Mouse (Mus musculus) myocyte (in vitro differentiated cells): ENCODE results near the gene Arhgap31. TPM values are rescaled to one million over a fixed set of nuclear protein-coding genes. Genes with fewer than 3 reads are reported as not detected.

Experiments
- H3K27me3 ChIP-seq: one replicate; pipeline ENCODE4 v1.6.1; 2011; ENCODE audit not compliant: control insufficient read depth, insufficient read depth, insufficient read length
- H3K36me3 ChIP-seq: one replicate; pipeline ENCODE4 v1.6.1; 2011; ENCODE audit not compliant: control insufficient read depth, insufficient read depth
- H3K4me2 ChIP-seq: one replicate; pipeline ENCODE4 v1.6.1; 2011; ENCODE audit warnings: low read depth, control low read depth
- H3K4me3 ChIP-seq: one replicate; pipeline ENCODE4 v1.5.1; 2011; ENCODE audit warnings: mild to moderate bottlenecking, control low read depth, moderate library complexity
- H3K79me2 ChIP-seq: one replicate; pipeline ENCODE4 v1.6.1; 2011; ENCODE audit not compliant: control insufficient read depth, insufficient read depth
- H3ac ChIP-seq: one replicate; pipeline ENCODE4 v1.6.1; 2011; ENCODE audit not compliant: control insufficient read depth, insufficient read length
- CEBPB ChIP-seq: IDR thresholded peaks from 2 replicates; pipeline ENCODE4 v1.6.1; 2011; ENCODE audit warnings: mild to moderate bottlenecking, moderate library complexity; ENCODE audit not compliant: poor library complexity, insufficient read depth, severe bottlenecking
- E2F4 ChIP-seq: IDR thresholded peaks from one replicate; pipeline ENCODE4 v1.6.1; 2011; ENCODE audit warnings: mild to moderate bottlenecking, control low read depth, moderate library complexity; ENCODE audit not compliant: insufficient read depth
- MAX ChIP-seq: IDR thresholded peaks from one replicate; pipeline ENCODE4 v1.6.1; 2011; ENCODE audit warnings: low read depth, mild to moderate bottlenecking, control low read depth
- MYOD1 ChIP-seq, 3 experiments: IDR thresholded peaks; one replicate each; pipeline ENCODE4 v1.6.1; 2011; ENCODE audit warnings: control low read depth in 2 of 3, low read depth in 2 of 3, mild to moderate bottlenecking in 2 of 3, moderate library complexity in 1 of 3; ENCODE audit not compliant: insufficient read length in 2 of 3, control insufficient read depth in 1 of 3
- MYOG ChIP-seq, 3 experiments: IDR thresholded peaks; one replicate each; pipeline ENCODE4 v1.6.1; 2011; ENCODE audit warnings: control low read depth in 2 of 3, low read depth in 2 of 3, mild to moderate bottlenecking in 2 of 3; ENCODE audit not compliant: insufficient read length in 2 of 3, control insufficient read depth in 1 of 3, insufficient read depth in 1 of 3
- POLR2A ChIP-seq: IDR thresholded peaks from one replicate; pipeline ENCODE4 v1.6.1; 2011; ENCODE audit warnings: low read depth, mild to moderate bottlenecking, control low read depth, moderate library complexity; ENCODE audit not compliant: insufficient read length
- POLR2AphosphoS2 ChIP-seq: IDR thresholded peaks from one replicate; pipeline ENCODE4 v1.6.1; 2011; ENCODE audit warnings: low read depth, control low read depth; ENCODE audit not compliant: insufficient read length
- REST ChIP-seq: IDR thresholded peaks from one replicate; pipeline ENCODE4 v1.6.1; 2011; ENCODE audit warnings: mild to moderate bottlenecking, control low read depth, moderate library complexity; ENCODE audit not compliant: insufficient read depth, insufficient read length
- SRF ChIP-seq: IDR thresholded peaks from one replicate; pipeline ENCODE4 v1.6.1; 2011; ENCODE audit warnings: low read depth; ENCODE audit not compliant: control insufficient read depth, insufficient read length
- TCF12 ChIP-seq: IDR thresholded peaks from one replicate; pipeline ENCODE4 v1.6.1; 2011; ENCODE audit warnings: mild to moderate bottlenecking, control low read depth; ENCODE audit not compliant: poor library complexity, insufficient read depth, severe bottlenecking
- TCF3 ChIP-seq: IDR thresholded peaks from one replicate; pipeline ENCODE4 v1.6.1; 2011; ENCODE audit warnings: low read depth, control low read depth; ENCODE audit not compliant: insufficient read length
- USF1 ChIP-seq: IDR thresholded peaks from one replicate; pipeline ENCODE4 v1.6.1; 2011; ENCODE audit warnings: low read depth, mild to moderate bottlenecking, control low read depth, moderate library complexity
- polyA plus RNA-seq: library from polyadenylated mRNA; unstranded; fragments of >200 nt; fragmentation: generic; extraction: Trizol; gene quantifications from one replicate; pipeline ENCODE4 v1.2.1, GENCODE M21; 2012; ENCODE audit warnings: missing spikeins

Arhgap31 gene
- polyA plus RNA-seq, 1 experiment = 5.8 TPM

GRCm38 (mm10) chr16:38712105-38712504, 969 bp downstream of the Arhgap31 start:
- Histone ChIP-seq H3K36me3 (no peaks in the 10 kb centered on the region), H3K4me2 (peak overlapping the region; percentile 95), H3K79me2 (peaks cover 52% of the 10 kb centered on the region), H3K27me3 (no peaks in the 10 kb centered on the region), H3ac (peak overlapping the region; percentile 74), H3K4me3 (peak overlapping the region; percentile 81)
- no peak for TF ChIP-seq MYOG (IDR thresholded peaks at IDR 0.05; ENCODE audit: control insufficient read depth in 1 of 3, insufficient read depth in 1 of 3, insufficient read length in 2 of 3, low read depth in 2 of 3)

- no peak for TF ChIP-seq USF1
- no peak for TF ChIP-seq MYOG (IDR thresholded peaks at IDR 0.05; ENCODE audit: control insufficient read depth in 1 of 3, insufficient read depth in 1 of 3, insufficient read length in 2 of 3, low read depth in 2 of 3)
- no peak for TF ChIP-seq POLR2A
- no peak for TF ChIP-seq REST
- no peak for TF ChIP-seq SRF
- TF ChIP-seq POLR2AphosphoS2 = no peak
- TF ChIP-seq TCF3 = no peak
- no peak for TF ChIP-seq MAX
- no peak for TF ChIP-seq MYOD1 (IDR thresholded peaks at IDR 0.05; ENCODE audit: control insufficient read depth in 1 of 3, insufficient read length in 2 of 3, low read depth in 2 of 3)
- TF ChIP-seq CEBPB = no peak
- no peak for TF ChIP-seq TCF12
- no peak for TF ChIP-seq E2F4
Measured at GRCm38 (mm10) chr16:38711245-38711644, 1.8 kb downstream of the Arhgap31 start.

GRCm38 (mm10) chr16:38708962-38709520, 4.0 kb downstream of the Arhgap31 start:
- H3K36me3 ChIP-seq = no peaks in the 10 kb centered on the region
- no peak overlapping the region for H3K4me3 ChIP-seq
- H3K4me2 ChIP-seq = no peak overlapping the region
- H3K79me2 ChIP-seq = peaks cover 79% of the 10 kb centered on the region
- H3ac ChIP-seq = no peak overlapping the region
- TF ChIP-seq POLR2A (no peak), MYOD1 (IDR thresholded peaks at IDR 0.05; ENCODE audit: control insufficient read depth in 1 of 3, insufficient read length in 2 of 3, low read depth in 2 of 3) (no peak), POLR2AphosphoS2 (no peak), MAX (no peak), REST (no peak), TCF3 (no peak), TCF12 (no peak), MYOG (IDR thresholded peaks at IDR 0.05; ENCODE audit: control insufficient read depth in 1 of 3, insufficient read depth in 1 of 3, insufficient read length in 2 of 3, low read depth in 2 of 3) (no peak), SRF (no peak), CEBPB (no peak)
- H3K27me3 ChIP-seq = no peaks in the 10 kb centered on the region

More at GRCm38 (mm10) chr16:38711245-38711644, 1.8 kb downstream of the Arhgap31 start:
- no peak overlapping the region for H3ac ChIP-seq
- peaks cover 59% of the 10 kb centered on the region for H3K79me2 ChIP-seq
- no peaks in the 10 kb centered on the region for H3K36me3 ChIP-seq
- H3K27me3 ChIP-seq = no peaks in the 10 kb centered on the region
- peak overlapping the region; percentile 95 for H3K4me2 ChIP-seq
- peak overlapping the region; percentile 81 for H3K4me3 ChIP-seq

- no peak overlapping the region for H3K4me2 ChIP-seq
- H3K79me2 ChIP-seq = peaks cover 91% of the 10 kb centered on the region
- no peak for TF ChIP-seq E2F4
- no peak overlapping the region for H3K4me3 ChIP-seq
- no peak overlapping the region for H3ac ChIP-seq
- H3K27me3 ChIP-seq = no peaks in the 10 kb centered on the region
- no peaks in the 10 kb centered on the region for H3K36me3 ChIP-seq
Measured at GRCm38 (mm10) chr16:38706782-38707181, 6.3 kb downstream of the Arhgap31 start.

GRCm38 (mm10) chr16:38705531-38706281, 7.4 kb downstream of the Arhgap31 start:
- Histone ChIP-seq H3ac (no peak overlapping the region), H3K79me2 (peaks cover 91% of the 10 kb centered on the region), H3K4me2 (no peak overlapping the region), H3K27me3 (no peaks in the 10 kb centered on the region), H3K4me3 (no peak overlapping the region), H3K36me3 (no peaks in the 10 kb centered on the region)
- TF ChIP-seq MAX = no peak
- TF ChIP-seq E2F4 = no peak
- TF ChIP-seq TCF3 = no peak
- TF ChIP-seq POLR2A = no peak
- no peak for TF ChIP-seq SRF
- no peak for TF ChIP-seq USF1
- TF ChIP-seq CEBPB = no peak
- TF ChIP-seq REST = no peak
- TF ChIP-seq MYOG (IDR thresholded peaks at IDR 0.05; ENCODE audit: control insufficient read depth in 1 of 3, insufficient read depth in 1 of 3, insufficient read length in 2 of 3, low read depth in 2 of 3) = no peak
- no peak for TF ChIP-seq MYOD1 (IDR thresholded peaks at IDR 0.05; ENCODE audit: control insufficient read depth in 1 of 3, insufficient read length in 2 of 3, low read depth in 2 of 3)
- no peak for TF ChIP-seq TCF12
- TF ChIP-seq POLR2AphosphoS2 = no peak
